Mouse (Mus musculus): ENCODE measurements at regions not wholly inside any gene's neighbourhood (a gene's known extent, or its start where the extent isn't known, plus 50 kb on each side); places are given as distances from the start of the nearest gene placed in this dataset.

- H3K4me3 ChIP-seq: no peak overlapping the region
- 0 out of 2 replicates have a peak, but pooled peaks cover 5% of the 10 kb centered on the region for H3K9me3 ChIP-seq
- H3K4me2 ChIP-seq (replicated peaks): no peak overlapping the region
- no peak overlapping the region for H3K27ac ChIP-seq
- no peaks in the 10 kb centered on the region; the same call in none of the 2 replicates for H3K4me1 ChIP-seq
- H3K9ac ChIP-seq: no peak overlapping the region
- 45% methylated on average over 2 of the region's 2 CpGs for WGBS
- no peak for ATAC-seq (ENCODE audit: low FRiP score, low read depth)
- H3K27me3 ChIP-seq (replicated peaks): no peaks in the 10 kb centered on the region
- no peaks in the 10 kb centered on the region for H3K36me3 ChIP-seq
Observed at GRCm38 (mm10) chr4:135013932-135014331, 83.2 kb downstream of the Syf2 start.

- ATAC-seq (ENCODE audit: low FRiP score, low read depth): no peak
- Histone ChIP-seq H3K4me3 (no peak overlapping the region), H3K4me1 (no peaks in the 10 kb centered on the region), H3K27ac (no peak overlapping the region), H3K27me3 (replicated peaks) (no peaks in the 10 kb centered on the region), H3K9me3 (0 out of 2 replicates have a peak, but pooled peaks cover 5% of the 10 kb centered on the region), H3K36me3 (no peaks in the 10 kb centered on the region), H3K4me2 (replicated peaks) (no peak overlapping the region), H3K9ac (no peak overlapping the region)
- 30% methylated on average over 8 of the region's 8 CpGs for WGBS
Observed at GRCm38 (mm10) chr4:135018018-135018417, 87.3 kb downstream of the Syf2 start.

GRCm38 (mm10) chr4:135019120-135019519 is 88.4 kb downstream of the Syf2 start:
- WGBS: 72% methylated on average over 2 of the region's 2 CpGs
- ATAC-seq (ENCODE audit: low FRiP score, low read depth): no peak
- H3K4me2 ChIP-seq (replicated peaks): no peak overlapping the region

GRCm38 (mm10) chr4:135020262-135020991 is 89.7 kb downstream of the Syf2 start:
- Histone ChIP-seq H3K9me3 (no peaks in the 10 kb centered on the region), H3K4me3 (no peak overlapping the region), H3K36me3 (no peaks in the 10 kb centered on the region), H3K4me2 (replicated peaks) (no peak overlapping the region), H3K4me1 (0 out of 2 replicates have a peak, but pooled peaks cover 3% of the 10 kb centered on the region), H3K27ac (no peak overlapping the region), H3K9ac (no peak overlapping the region), H3K27me3 (replicated peaks) (no peaks in the 10 kb centered on the region)
- no peak for ATAC-seq (ENCODE audit: low FRiP score, low read depth)
- 82% methylated on average over 8 of the region's 8 CpGs for WGBS

More at GRCm38 (mm10) chr4:135019120-135019519, 88.4 kb downstream of the Syf2 start:
- Histone ChIP-seq H3K27me3 (replicated peaks) (no peaks in the 10 kb centered on the region), H3K9ac (no peak overlapping the region), H3K27ac (no peak overlapping the region), H3K4me1 (no peaks in the 10 kb centered on the region), H3K4me3 (no peak overlapping the region), H3K9me3 (no peaks in the 10 kb centered on the region), H3K36me3 (no peaks in the 10 kb centered on the region)

- no peaks in the 10 kb centered on the region for H3K27me3 ChIP-seq (replicated peaks)
- 95% methylated on average over 5 of the region's 5 CpGs for WGBS
Observed at GRCm38 (mm10) chr4:135023200-135023599, 92.5 kb downstream of the Syf2 start.

GRCm38 (mm10) chr4:135025802-135026201 is 94.7 kb upstream of the Runx3 start:
- Histone ChIP-seq H3K4me3 (no peak overlapping the region), H3K27ac (no peak overlapping the region), H3K4me1 (0 out of 2 replicates have a peak, but pooled peaks cover 14% of the 10 kb centered on the region), H3K9me3 (no peaks in the 10 kb centered on the region), H3K9ac (no peak overlapping the region), H3K4me2 (replicated peaks) (peak overlapping the region; percentile 20; the same call in 1 of the 2 replicates), H3K27me3 (replicated peaks) (no peaks in the 10 kb centered on the region), H3K36me3 (no peaks in the 10 kb centered on the region)
- ATAC-seq (ENCODE audit: low FRiP score, low read depth): no peak; the same call in 1 of the 2 replicates
- WGBS: 64% methylated on average over 18 of the region's 18 CpGs

More at GRCm38 (mm10) chr4:135023200-135023599, 92.5 kb downstream of the Syf2 start:
- Histone ChIP-seq H3K4me1 (0 out of 2 replicates have a peak, but pooled peaks cover 14% of the 10 kb centered on the region), H3K36me3 (no peaks in the 10 kb centered on the region), H3K9me3 (no peaks in the 10 kb centered on the region), H3K9ac (no peak overlapping the region), H3K4me3 (no peak overlapping the region), H3K27ac (no peak overlapping the region), H3K4me2 (replicated peaks) (no peak overlapping the region)
- ATAC-seq (ENCODE audit: low FRiP score, low read depth): no peak

- Histone ChIP-seq H3K27me3 (replicated peaks) (no peaks in the 10 kb centered on the region), H3K9me3 (no peaks in the 10 kb centered on the region), H3K27ac (no peak overlapping the region), H3K4me2 (replicated peaks) (no peak overlapping the region), H3K4me3 (no peak overlapping the region), H3K4me1 (0 out of 2 replicates have a peak, but pooled peaks cover 14% of the 10 kb centered on the region), H3K36me3 (no peaks in the 10 kb centered on the region), H3K9ac (no peak overlapping the region)
- 60% methylated on average over 8 of the region's 8 CpGs for WGBS
- ATAC-seq (ENCODE audit: low FRiP score, low read depth): no peak
Observed at GRCm38 (mm10) chr4:135027136-135027535, 93.3 kb upstream of the Runx3 start.

GRCm38 (mm10) chr4:135029723-135030122 is 90.7 kb upstream of the Runx3 start:
- H3K27me3 ChIP-seq (replicated peaks): no peaks in the 10 kb centered on the region
- WGBS: 92% methylated on average over 2 of the region's 2 CpGs
- H3K36me3 ChIP-seq: no peaks in the 10 kb centered on the region
- ATAC-seq (ENCODE audit: low FRiP score, low read depth): no peak
- H3K4me2 ChIP-seq (replicated peaks): no peak overlapping the region
- H3K4me3 ChIP-seq: no peak overlapping the region
- H3K9me3 ChIP-seq: no peaks in the 10 kb centered on the region
- H3K4me1 ChIP-seq: 0 out of 2 replicates have a peak, but pooled peaks cover 14% of the 10 kb centered on the region
- no peak overlapping the region for H3K27ac ChIP-seq
- H3K9ac ChIP-seq: no peak overlapping the region

- WGBS: 29% methylated on average over 9 of the region's 9 CpGs
- no peak for ATAC-seq (ENCODE audit: low FRiP score, low read depth)
- H3K4me2 ChIP-seq (replicated peaks): no peak overlapping the region
- H3K27ac ChIP-seq: no peak overlapping the region
- no peak overlapping the region for H3K9ac ChIP-seq
- no peak overlapping the region for H3K4me3 ChIP-seq
- no peaks in the 10 kb centered on the region for H3K36me3 ChIP-seq
- H3K27me3 ChIP-seq (replicated peaks): no peaks in the 10 kb centered on the region
- H3K9me3 ChIP-seq: no peaks in the 10 kb centered on the region
- H3K4me1 ChIP-seq: no peaks in the 10 kb centered on the region
Observed at GRCm38 (mm10) chr4:135032461-135032860, 88.0 kb upstream of the Runx3 start.

GRCm38 (mm10) chr4:135033302-135033701 is 87.2 kb upstream of the Runx3 start:
- ATAC-seq (ENCODE audit: low FRiP score, low read depth): no peak
- 82% methylated on average over 8 of the region's 8 CpGs for WGBS
- Histone ChIP-seq H3K4me3 (no peak overlapping the region), H3K9me3 (no peaks in the 10 kb centered on the region), H3K27me3 (replicated peaks) (no peaks in the 10 kb centered on the region), H3K4me2 (replicated peaks) (no peak overlapping the region), H3K27ac (no peak overlapping the region), H3K4me1 (no peaks in the 10 kb centered on the region), H3K36me3 (no peaks in the 10 kb centered on the region), H3K9ac (no peak overlapping the region)

- Histone ChIP-seq H3K27me3 (replicated peaks) (no peaks in the 10 kb centered on the region), H3K27ac (no peak overlapping the region), H3K4me3 (no peak overlapping the region), H3K9ac (no peak overlapping the region), H3K36me3 (no peaks in the 10 kb centered on the region), H3K4me2 (replicated peaks) (no peak overlapping the region), H3K9me3 (no peaks in the 10 kb centered on the region), H3K4me1 (no peaks in the 10 kb centered on the region)
- WGBS: 30% methylated on average over 7 of the region's 7 CpGs
- ATAC-seq (ENCODE audit: low FRiP score, low read depth): no peak
Observed at GRCm38 (mm10) chr4:135034406-135034805, 86.0 kb upstream of the Runx3 start.

GRCm38 (mm10) chr4:135036764-135037163 is 83.7 kb upstream of the Runx3 start:
- 96% methylated on average over 3 of the region's 3 CpGs for WGBS
- no peak for ATAC-seq (ENCODE audit: low FRiP score, low read depth)

GRCm38 (mm10) chr4:135039234-135039633 is 81.2 kb upstream of the Runx3 start:
- ATAC-seq (ENCODE audit: low FRiP score, low read depth): no peak

More at GRCm38 (mm10) chr4:135036764-135037163, 83.7 kb upstream of the Runx3 start:
- no peak overlapping the region for H3K9ac ChIP-seq
- no peak overlapping the region for H3K27ac ChIP-seq
- H3K9me3 ChIP-seq: no peaks in the 10 kb centered on the region
- H3K4me1 ChIP-seq: no peaks in the 10 kb centered on the region
- H3K4me2 ChIP-seq (replicated peaks): no peak overlapping the region
- no peak overlapping the region for H3K4me3 ChIP-seq
- no peaks in the 10 kb centered on the region for H3K27me3 ChIP-seq (replicated peaks)
- H3K36me3 ChIP-seq: no peaks in the 10 kb centered on the region

More at GRCm38 (mm10) chr4:135039234-135039633, 81.2 kb upstream of the Runx3 start:
- Histone ChIP-seq H3K36me3 (no peaks in the 10 kb centered on the region), H3K4me2 (replicated peaks) (no peak overlapping the region), H3K9me3 (no peaks in the 10 kb centered on the region), H3K27ac (no peak overlapping the region), H3K27me3 (replicated peaks) (no peaks in the 10 kb centered on the region), H3K9ac (no peak overlapping the region), H3K4me3 (no peak overlapping the region), H3K4me1 (no peaks in the 10 kb centered on the region)
- 92% methylated on average over 2 of the region's 2 CpGs for WGBS
